Mouse (Mus musculus) mesoderm, embryonic 11.5 days (tissue): ENCODE measurements at regions not wholly inside any gene's neighbourhood (a gene's known extent, or its start where the extent isn't known, plus 50 kb on each side); places are given as distances from the start of the nearest gene placed in this dataset.

Experiments
- DNase-seq: peaks from one replicate; pipeline ENCODE4 v3.0.0-alpha.2; 2012; ENCODE audit warnings: low read depth, low spot score

DNA sequence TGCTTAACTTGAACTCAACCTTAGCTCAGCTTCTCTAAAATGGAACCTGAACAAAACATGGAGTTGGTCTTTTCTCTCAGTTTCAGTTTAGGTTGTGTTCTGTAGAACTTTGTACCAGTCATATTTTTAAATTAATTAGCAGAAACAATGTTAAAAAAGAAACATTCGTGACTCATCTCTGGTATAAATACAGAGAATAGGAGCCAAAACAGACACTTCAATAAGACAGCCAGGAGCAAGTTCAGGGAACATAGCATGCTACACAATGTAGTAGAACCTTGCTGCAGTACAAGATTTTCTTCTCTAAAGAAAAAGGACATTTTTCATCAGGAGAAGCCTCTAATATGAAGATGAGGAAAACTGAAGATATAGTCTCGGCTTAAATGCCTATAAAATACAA is 6595.0 kb upstream of the Gm7489 start:
- DNase-seq = no peak

DNA sequence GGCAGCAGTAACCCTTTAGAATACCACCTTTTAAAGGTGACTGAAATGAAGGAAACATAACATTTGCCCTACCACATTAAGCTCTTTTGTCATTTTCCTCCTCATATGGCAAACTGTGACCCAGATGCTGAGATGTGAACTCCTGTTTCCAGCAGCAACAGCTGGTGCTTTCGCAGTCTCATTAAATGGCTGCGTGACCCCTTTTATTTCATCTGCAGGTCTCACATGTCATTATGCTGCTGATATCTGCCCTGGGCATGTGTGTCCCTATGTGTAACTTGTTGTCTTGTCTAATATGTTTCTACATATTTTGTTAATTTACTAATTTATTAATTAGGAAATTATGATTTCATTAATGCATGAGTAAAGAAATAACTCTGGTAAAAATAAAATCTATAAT is 6584.9 kb upstream of the Gm7489 start:
- peak; percentile 1 for DNase-seq

- DNase-seq = no peak
Observed at GRCm38 (mm10) chr15:47330505-47330904, 6554.2 kb upstream of the Gm7489 start.
